Mouse (Mus musculus): ENCODE results near the gene Bbs10.

Bbs10 gene

DNA sequence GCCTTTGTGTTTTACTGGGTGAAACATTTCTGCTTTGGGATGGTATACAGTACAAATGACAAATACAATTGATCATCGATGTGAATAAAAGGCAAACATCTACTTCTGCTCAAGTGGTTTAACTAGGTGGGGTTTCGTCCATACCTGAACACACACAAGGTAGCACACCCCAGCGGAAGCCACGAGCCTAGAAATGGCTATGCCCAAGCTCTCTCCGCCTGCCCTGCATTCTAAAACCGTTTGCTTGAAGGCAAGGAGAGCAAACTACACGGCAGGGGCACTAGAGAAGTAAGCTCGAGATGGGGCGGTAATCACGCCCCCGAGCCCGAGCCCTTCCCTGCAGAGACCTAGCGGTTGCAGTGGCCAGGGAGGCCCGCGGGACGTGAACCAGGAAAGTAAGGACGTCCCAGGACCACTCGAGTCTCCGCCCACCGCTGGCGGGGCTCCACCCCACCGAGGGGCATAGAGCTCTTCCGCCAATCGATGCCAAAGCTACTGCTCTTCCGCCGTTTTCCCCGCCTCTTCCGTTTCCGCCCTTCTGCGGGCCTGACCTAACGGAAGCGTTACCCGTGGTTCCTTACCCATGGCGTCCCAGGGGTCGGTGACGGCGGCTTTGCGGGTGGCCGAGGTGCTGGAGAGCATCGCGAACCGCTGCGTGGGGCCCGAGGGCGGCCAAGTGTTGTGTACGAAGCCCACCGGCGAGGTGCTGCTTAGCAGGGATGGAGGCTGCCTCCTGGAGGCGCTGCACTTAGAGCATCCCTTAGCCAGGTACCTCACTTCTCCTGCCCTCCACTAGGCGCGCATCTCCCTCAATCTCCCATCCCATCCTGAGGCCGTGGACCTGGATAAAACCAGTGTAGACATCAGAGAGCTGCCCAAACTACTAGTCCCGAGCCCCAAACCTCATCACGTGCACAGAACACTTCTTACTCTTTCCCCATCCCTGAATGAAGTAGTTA lies at the start of gene Bbs10:
TSS of gene Bbs10 (plus strand) at position 540 of the 959 bp plus-strand sequence.
- in situ Hi-C loops (cut with MboI, MseI), result loop anchor here in 1 of 2 experiments (5.0 kb wide), 1 partner anchor 189 kb away; no protein-coding TSS in a partner anchor

DNA sequence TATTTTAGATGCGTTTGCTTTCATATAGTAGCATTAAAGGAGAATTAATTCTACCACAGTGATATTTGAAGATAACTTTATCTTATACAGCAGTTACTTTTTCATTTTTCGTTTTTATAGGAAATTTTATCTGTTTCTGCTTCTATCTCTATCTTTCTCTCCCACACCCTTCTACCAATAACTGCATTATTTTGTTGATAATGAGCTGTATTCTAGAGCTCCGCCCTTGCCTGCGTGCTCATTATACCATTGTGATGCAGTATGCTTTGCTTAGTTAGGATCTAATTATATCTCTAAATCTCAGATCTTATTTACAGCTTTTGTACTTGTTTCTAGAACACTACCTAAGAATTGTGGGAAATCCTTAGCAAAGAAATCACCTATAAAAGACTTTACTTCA lies 48.3 kb upstream of the Bbs10 start:
- in situ Hi-C loops (cut with MboI, MseI), result no loop called here

DNA sequence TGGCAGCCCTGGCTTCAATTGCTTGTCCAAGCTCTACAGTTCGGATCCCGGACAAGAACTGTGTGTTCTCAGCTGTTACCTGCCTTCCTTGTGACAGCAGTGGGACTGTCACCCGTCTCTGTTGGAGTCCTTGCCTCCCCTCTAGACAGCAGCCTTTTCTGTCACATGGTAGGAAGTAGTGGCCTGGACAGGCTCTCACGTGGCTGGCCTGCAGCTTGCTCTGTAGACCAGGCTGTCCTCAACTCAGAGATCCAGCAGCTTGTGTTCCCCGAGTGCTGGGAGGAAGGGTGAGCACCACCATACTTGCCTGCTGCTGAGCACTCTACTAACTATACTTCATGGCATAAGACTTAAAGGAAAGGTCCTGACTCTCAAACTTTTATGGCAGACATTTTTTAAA lies 46.8 kb upstream of the Bbs10 start:
- in situ Hi-C loops (cut with MboI, MseI), result no loop called here

- in situ Hi-C loops (cut with MboI, MseI), result no loop called here
These were observed 43.3 kb upstream of the Bbs10 start for GRCm38 (mm10) chr10:111255228-111255627.

DNA sequence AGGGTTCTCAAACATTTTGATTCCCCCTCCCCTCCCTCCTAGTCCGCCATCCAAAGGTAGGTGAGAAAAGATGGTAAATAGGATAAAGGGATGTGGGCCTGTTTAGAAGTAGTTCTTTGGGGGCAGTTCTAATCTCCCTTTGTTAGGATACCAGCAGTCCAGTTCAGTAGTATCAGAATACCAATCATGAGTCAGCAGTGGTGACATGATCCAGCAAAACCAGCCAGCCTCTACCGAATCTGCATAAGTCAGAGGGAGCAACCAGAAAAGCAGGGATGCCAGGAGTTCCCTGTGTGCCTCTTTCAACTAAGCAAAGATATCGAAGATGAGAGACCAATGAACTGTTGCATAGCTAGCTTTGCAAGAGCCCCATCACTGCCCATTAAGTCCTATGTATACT lies 42.3 kb upstream of the Bbs10 start:
- in situ Hi-C loops (cut with MboI, MseI), result no loop called here

GRCm38 (mm10) chr10:111257358-111257757 lies 41.1 kb upstream of the Bbs10 start:
- in situ Hi-C loops (cut with MboI, MseI), result no loop called here

DNA sequence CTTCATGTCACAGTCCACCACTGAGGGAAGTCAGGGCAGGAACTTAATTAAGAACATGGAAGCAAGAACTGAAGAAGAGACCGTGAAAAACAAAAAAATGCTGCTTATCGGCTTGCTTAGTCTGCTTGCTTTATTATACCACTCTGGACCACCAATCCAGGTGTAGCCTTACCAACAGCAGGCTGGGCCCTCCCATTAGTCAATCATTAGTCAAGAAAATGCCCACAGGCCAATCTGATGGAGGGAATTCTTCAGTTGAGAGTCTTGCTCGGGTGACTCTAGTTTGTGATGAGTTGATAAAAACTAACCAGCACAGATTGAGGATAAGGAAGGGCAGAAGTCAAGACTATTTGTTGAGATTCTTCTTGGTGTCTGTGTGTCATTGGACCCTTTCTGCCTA lies 40.2 kb upstream of the Bbs10 start:
- in situ Hi-C loops (cut with MboI, MseI), result no loop called here

DNA sequence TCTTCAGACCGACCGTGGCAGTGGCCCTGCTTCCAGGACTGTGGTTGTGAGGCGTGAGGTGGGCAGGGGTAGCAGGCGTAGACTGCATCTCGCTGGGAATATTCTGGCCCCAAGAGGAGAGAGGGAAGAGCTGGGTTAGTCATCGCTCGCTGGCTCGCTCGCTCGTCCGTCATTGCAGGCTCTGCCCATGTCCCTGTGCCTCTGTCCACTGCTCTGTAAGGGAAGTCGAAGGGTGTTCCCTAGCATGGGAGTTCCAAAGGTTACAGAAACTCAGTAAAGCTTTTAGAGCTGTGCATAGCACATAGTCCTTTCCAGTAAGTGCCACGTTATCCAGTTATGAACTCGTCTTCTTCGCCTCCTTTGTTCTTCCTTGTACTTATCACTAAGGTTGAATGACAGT lies 26.8 kb upstream of the Bbs10 start:
- in situ Hi-C loops (cut with MboI, MseI), result no loop called here

- in situ Hi-C loops (cut with MboI, MseI), result no loop called here
These were observed 25.6 kb upstream of the Bbs10 start for GRCm38 (mm10) chr10:111272905-111273304.

DNA sequence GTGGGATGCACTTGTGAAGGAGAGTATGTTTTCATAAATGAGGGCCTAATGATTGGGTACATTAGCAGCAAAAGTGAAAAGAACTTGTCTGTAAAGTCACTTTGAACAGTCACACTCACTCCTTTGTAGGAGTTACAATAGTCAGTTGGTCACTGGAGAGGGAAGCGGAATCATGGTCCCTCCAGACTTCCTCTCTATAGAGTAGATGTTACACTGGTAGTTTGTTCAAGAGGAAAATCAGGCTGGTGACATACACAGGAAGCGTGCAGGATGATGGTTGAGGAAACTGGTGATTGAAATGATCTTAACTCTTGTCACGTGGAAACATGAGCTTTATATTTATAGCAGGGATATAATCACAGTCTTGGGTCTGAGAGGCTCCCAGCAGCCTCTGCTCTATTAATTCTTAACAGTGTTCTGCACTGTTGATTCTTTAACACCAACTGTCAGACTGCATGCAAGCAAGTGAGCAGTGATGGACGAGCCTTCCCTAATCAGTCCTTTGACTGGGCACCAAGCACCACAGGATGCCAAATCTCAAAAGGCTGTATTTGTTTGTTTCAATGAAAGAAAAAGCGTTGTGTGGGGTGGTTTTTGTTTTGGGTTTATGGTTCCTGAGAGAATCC lies 24.9 kb upstream of the Bbs10 start:
- in situ Hi-C loops (cut with MboI, MseI), result no loop called here

GRCm38 (mm10) chr10:111275822-111276221 lies 22.7 kb upstream of the Bbs10 start:
- in situ Hi-C loops (cut with MboI, MseI), result no loop called here

DNA sequence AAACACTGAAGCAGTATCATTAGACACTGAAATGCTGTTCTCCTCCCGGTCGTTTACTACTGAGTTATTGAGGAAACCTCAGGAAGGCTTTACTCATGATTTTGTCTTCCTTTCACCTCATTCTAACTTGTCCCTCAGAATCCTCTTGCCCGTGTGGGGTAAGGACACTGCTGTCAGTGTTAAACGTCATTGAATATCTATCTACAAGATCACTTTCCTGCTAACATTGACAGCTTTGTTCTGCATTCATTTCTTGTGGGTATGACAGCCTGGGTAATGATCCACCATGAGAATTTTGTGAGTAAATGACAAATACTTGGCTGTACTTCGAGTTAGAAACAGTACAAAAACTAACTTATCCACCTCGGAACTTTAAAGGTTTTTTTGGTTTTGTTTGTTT lies 848 bp upstream of the Bbs10 start:
- in situ Hi-C loops (cut with MboI, MseI), result loop anchor here in 1 of 2 experiments (5.0 kb wide), 1 partner anchor 190 kb away; no protein-coding TSS in a partner anchor

GRCm38 (mm10) chr10:111299591-111299990 lies 1.1 kb downstream of the Bbs10 start:
- in situ Hi-C loops (cut with MboI, MseI), result loop anchor here in 1 of 2 experiments (5.0 kb wide), 1 partner anchor 188 kb away; no protein-coding TSS in a partner anchor

- in situ Hi-C loops (cut with MboI, MseI), result loop anchor here (5.0 to 25.0 kb wide), 4 partner anchors 166 to 636 kb away; partner anchors contain the start of gene Nap1l1 (in 1 of the 2)
These were observed 2.6 kb downstream of the Bbs10 start for GRCm38 (mm10) chr10:111301041-111301440.

- in situ Hi-C loops (cut with MboI, MseI), result loop anchor here (5.0 to 25.0 kb wide), 4 partner anchors 165 to 635 kb away; partner anchors contain the start of gene Nap1l1 (in 1 of the 2)
These were observed 4.0 kb downstream of the Bbs10 start for GRCm38 (mm10) chr10:111302486-111302885.

- in situ Hi-C loops (cut with MboI, MseI), result loop anchor here (10.0 to 25.0 kb wide), 3 partner anchors 166 to 628 kb away; partner anchors contain the start of gene Nap1l1 (in 1 of the 2)
These were observed 10.5 kb downstream of the Bbs10 start for GRCm38 (mm10) chr10:111308850-111309501.

DNA sequence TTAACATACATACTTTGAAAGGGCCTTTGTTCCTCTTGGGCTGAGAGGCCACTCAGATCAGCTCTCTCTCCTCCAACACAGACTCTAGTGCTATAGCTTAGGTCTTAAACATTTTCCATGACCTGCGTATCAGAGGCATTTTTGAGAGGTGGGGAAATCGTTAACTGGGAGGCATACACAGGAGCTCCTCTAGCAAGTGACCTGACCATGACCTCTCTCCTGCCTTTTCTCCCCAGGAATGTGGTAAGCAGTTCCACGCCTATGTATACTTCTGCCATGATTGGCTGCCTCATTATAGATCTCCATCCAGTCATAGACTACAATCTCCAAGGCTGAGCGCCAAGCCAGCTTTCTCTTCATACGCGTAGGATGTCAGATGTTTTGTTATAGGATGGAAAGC lies 14.8 kb downstream of the Bbs10 start:
- in situ Hi-C loops (cut with MboI, MseI), result loop anchor here (5.0 to 25.0 kb wide), 2 partner anchors 64 to 624 kb away; no protein-coding TSS in a partner anchor

DNA sequence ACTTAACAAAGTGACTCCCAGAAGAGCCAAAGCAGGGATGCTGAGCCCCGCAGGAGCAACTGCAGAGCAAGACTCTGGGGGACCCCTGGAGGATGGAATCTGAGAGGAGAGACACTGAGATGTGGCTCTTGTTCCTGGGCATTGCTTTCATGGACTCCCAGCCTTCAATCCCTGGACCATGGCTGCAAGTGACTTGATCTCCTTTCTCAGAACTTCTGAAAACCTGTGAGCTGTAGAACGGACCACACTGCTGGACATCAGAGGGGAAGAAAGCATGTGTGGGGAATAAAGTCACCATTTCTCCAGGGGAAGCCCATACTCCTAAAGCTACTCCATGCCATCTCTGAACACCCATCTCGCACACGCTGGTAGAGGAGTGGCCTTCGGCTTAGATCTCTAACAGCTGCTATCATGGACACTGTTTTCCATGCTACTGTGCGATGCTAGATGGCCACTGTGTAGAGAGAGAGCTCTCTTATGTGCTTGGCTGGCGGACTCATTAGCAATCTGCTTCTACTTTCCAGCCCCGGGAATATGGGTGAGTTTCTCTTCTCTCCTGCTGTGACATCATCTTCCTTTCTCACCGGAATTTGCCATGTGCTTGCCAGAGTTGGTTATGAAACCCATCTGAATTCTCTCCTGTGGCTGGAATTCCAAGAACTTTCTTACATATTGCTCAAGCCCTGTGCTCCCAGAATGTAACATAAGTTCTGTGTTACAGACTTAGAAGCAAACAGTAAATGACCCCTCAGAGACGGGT lies 16.3 kb downstream of the Bbs10 start:
- in situ Hi-C loops (cut with MboI, MseI), result loop anchor here (5.0 to 25.0 kb wide), 2 partner anchors 62 to 622 kb away; no protein-coding TSS in a partner anchor

GRCm38 (mm10) chr10:111315940-111316339 lies 17.5 kb downstream of the Bbs10 start:
- in situ Hi-C loops (cut with MboI, MseI), result loop anchor here in 1 of 2 experiments (25.0 kb wide), 1 partner anchor 621 kb away; no protein-coding TSS in a partner anchor

- in situ Hi-C loops (cut with MboI, MseI), result loop anchor here in 1 of 2 experiments (25.0 kb wide), 1 partner anchor 619 kb away; no protein-coding TSS in a partner anchor
These were observed 19.5 kb downstream of the Bbs10 start for GRCm38 (mm10) chr10:111318021-111318420.
